Mouse (Mus musculus): Measurements from ENCODE around the gene Krt7. TPM values are rescaled to one million over a fixed set of nuclear protein-coding genes. Genes with fewer than 3 reads are reported as not detected.

The Krt7 gene
- polyA plus RNA-seq, 1 experiment from 2014 or later: 21.2 TPM

GRCm38 (mm10) chr15:101378646-101379045, 32.2 kb upstream of the Krt7 start:
- no peak overlapping the region for H3K4me3 ChIP-seq (replicated peaks)
- no peaks in the 10 kb centered on the region for H3K36me3 ChIP-seq
- H3K4me2 ChIP-seq: no peak overlapping the region
- no peak overlapping the region for H3K27ac ChIP-seq
- no peaks in the 10 kb centered on the region for H3K9me3 ChIP-seq
- WGBS: 74% methylated on average over 5 of the region's 5 CpGs
- H3K4me1 ChIP-seq (replicated peaks): no peaks in the 10 kb centered on the region; the same call in 1 of the 2 replicates
- no peak for ATAC-seq (ENCODE audit: insufficient number of reproducible peaks, insufficient read depth, low FRiP score, low TSS enrichment, low read depth)
- H3K27me3 ChIP-seq: peaks cover 6% of the 10 kb centered on the region
- no peak overlapping the region for H3K9ac ChIP-seq (replicated peaks)

GRCm38 (mm10) chr15:101381758-101382157, 29.1 kb upstream of the Krt7 start:
- H3K27ac ChIP-seq: no peak overlapping the region
- WGBS: 68% methylated on average over 9 of the region's 9 CpGs
- no peaks in the 10 kb centered on the region for H3K9me3 ChIP-seq
- H3K4me3 ChIP-seq (replicated peaks): no peak overlapping the region
- no peaks in the 10 kb centered on the region; the same call in 1 of the 2 replicates for H3K27me3 ChIP-seq
- ATAC-seq (ENCODE audit: insufficient number of reproducible peaks, insufficient read depth, low FRiP score, low TSS enrichment, low read depth): no peak
- H3K9ac ChIP-seq (replicated peaks): no peak overlapping the region
- no peaks in the 10 kb centered on the region for H3K36me3 ChIP-seq
- no peaks in the 10 kb centered on the region for H3K4me1 ChIP-seq (replicated peaks)
- no peak overlapping the region for H3K4me2 ChIP-seq

GRCm38 (mm10) chr15:101382811-101383210, 28.0 kb upstream of the Krt7 start:
- no peak for ATAC-seq (ENCODE audit: insufficient number of reproducible peaks, insufficient read depth, low FRiP score, low TSS enrichment, low read depth)
- H3K4me3 ChIP-seq (replicated peaks): no peak overlapping the region

GRCm38 (mm10) chr15:101384610-101385009, 26.2 kb upstream of the Krt7 start:
- no peaks in the 10 kb centered on the region for H3K9me3 ChIP-seq
- no peak overlapping the region for H3K9ac ChIP-seq (replicated peaks)
- H3K4me1 ChIP-seq (replicated peaks): peaks cover 6% of the 10 kb centered on the region
- no peaks in the 10 kb centered on the region; the same call in 1 of the 2 replicates for H3K27me3 ChIP-seq
- no peak overlapping the region for H3K4me3 ChIP-seq (replicated peaks)
- 74% methylated on average over 7 of the region's 7 CpGs for WGBS
- no peaks in the 10 kb centered on the region for H3K36me3 ChIP-seq
- no peak overlapping the region for H3K27ac ChIP-seq
- ATAC-seq (ENCODE audit: insufficient number of reproducible peaks, insufficient read depth, low FRiP score, low TSS enrichment, low read depth): no peak
- no peak overlapping the region for H3K4me2 ChIP-seq

More at GRCm38 (mm10) chr15:101382811-101383210, 28.0 kb upstream of the Krt7 start:
- 78% methylated on average over 11 of the region's 11 CpGs for WGBS
- Histone ChIP-seq H3K27me3 (no peaks in the 10 kb centered on the region; the same call in 1 of the 2 replicates), H3K27ac (no peak overlapping the region), H3K9ac (replicated peaks) (no peak overlapping the region), H3K36me3 (no peaks in the 10 kb centered on the region), H3K9me3 (no peaks in the 10 kb centered on the region), H3K4me1 (replicated peaks) (peaks cover under 1% of the 10 kb centered on the region), H3K4me2 (no peak overlapping the region)

GRCm38 (mm10) chr15:101385064-101385463, 25.8 kb upstream of the Krt7 start:
- 87% methylated on average over 6 of the region's 6 CpGs for WGBS
- no peaks in the 10 kb centered on the region; the same call in 1 of the 2 replicates for H3K27me3 ChIP-seq
- no peaks in the 10 kb centered on the region for H3K9me3 ChIP-seq
- H3K4me3 ChIP-seq (replicated peaks): no peak overlapping the region
- no peak for ATAC-seq (ENCODE audit: insufficient number of reproducible peaks, insufficient read depth, low FRiP score, low TSS enrichment, low read depth)
- H3K4me2 ChIP-seq: no peak overlapping the region
- no peak overlapping the region for H3K9ac ChIP-seq (replicated peaks)
- H3K4me1 ChIP-seq (replicated peaks): peaks cover 6% of the 10 kb centered on the region
- H3K27ac ChIP-seq: no peak overlapping the region
- H3K36me3 ChIP-seq: no peaks in the 10 kb centered on the region

- Histone ChIP-seq H3K4me3 (replicated peaks) (no peak overlapping the region), H3K27me3 (no peaks in the 10 kb centered on the region), H3K9ac (replicated peaks) (0 out of 2 replicates have a peak overlapping the region, but pooled peaks have one; percentile 4), H3K4me2 (no peak overlapping the region), H3K27ac (no peak overlapping the region), H3K36me3 (no peaks in the 10 kb centered on the region), H3K9me3 (no peaks in the 10 kb centered on the region), H3K4me1 (replicated peaks) (peaks cover 6% of the 10 kb centered on the region)
- 65% methylated on average over 3 of the region's 3 CpGs for WGBS
- no peak for ATAC-seq (ENCODE audit: insufficient number of reproducible peaks, insufficient read depth, low FRiP score, low TSS enrichment, low read depth)
These were observed 23.7 kb upstream of the Krt7 start for GRCm38 (mm10) chr15:101387176-101387575.

- ATAC-seq (ENCODE audit: insufficient number of reproducible peaks, insufficient read depth, low FRiP score, low TSS enrichment, low read depth): no peak
- no peaks in the 10 kb centered on the region for H3K36me3 ChIP-seq
- H3K4me1 ChIP-seq (replicated peaks): peaks cover 6% of the 10 kb centered on the region
- no peak overlapping the region for H3K4me3 ChIP-seq (replicated peaks)
- 48% methylated on average over 5 of the region's 5 CpGs for WGBS
- H3K27me3 ChIP-seq: no peaks in the 10 kb centered on the region
- no peak overlapping the region for H3K4me2 ChIP-seq
- H3K27ac ChIP-seq: no peak overlapping the region
- H3K9me3 ChIP-seq: no peaks in the 10 kb centered on the region
- no peak overlapping the region for H3K9ac ChIP-seq (replicated peaks)
These were observed 22.8 kb upstream of the Krt7 start for GRCm38 (mm10) chr15:101388034-101388541.

GRCm38 (mm10) chr15:101390203-101390602, 20.6 kb upstream of the Krt7 start:
- WGBS: 89% methylated on average over 5 of the region's 5 CpGs
- H3K27me3 ChIP-seq: no peaks in the 10 kb centered on the region; the same call in 1 of the 2 replicates
- no peak for ATAC-seq (ENCODE audit: insufficient number of reproducible peaks, insufficient read depth, low FRiP score, low TSS enrichment, low read depth)

GRCm38 (mm10) chr15:101392251-101392650, 18.6 kb upstream of the Krt7 start:
- WGBS: 79% methylated on average over 5 of the region's 5 CpGs
- H3K27ac ChIP-seq: no peak overlapping the region

More at GRCm38 (mm10) chr15:101390203-101390602, 20.6 kb upstream of the Krt7 start:
- Histone ChIP-seq H3K4me3 (replicated peaks) (no peak overlapping the region), H3K9me3 (no peaks in the 10 kb centered on the region), H3K4me1 (replicated peaks) (peaks cover 6% of the 10 kb centered on the region), H3K4me2 (no peak overlapping the region), H3K27ac (no peak overlapping the region), H3K36me3 (no peaks in the 10 kb centered on the region), H3K9ac (replicated peaks) (no peak overlapping the region)

GRCm38 (mm10) chr15:101394908-101395307, 15.9 kb upstream of the Krt7 start:
- Histone ChIP-seq H3K4me2 (no peak overlapping the region), H3K27ac (no peak overlapping the region), H3K27me3 (peaks cover under 1% of the 10 kb centered on the region; the same call in 1 of the 2 replicates), H3K9ac (replicated peaks) (no peak overlapping the region), H3K9me3 (no peaks in the 10 kb centered on the region), H3K4me3 (replicated peaks) (no peak overlapping the region), H3K4me1 (replicated peaks) (peaks cover 18% of the 10 kb centered on the region), H3K36me3 (no peaks in the 10 kb centered on the region)
- ATAC-seq (ENCODE audit: insufficient number of reproducible peaks, insufficient read depth, low FRiP score, low TSS enrichment, low read depth): no peak
- WGBS: 65% methylated on average over 7 of the region's 7 CpGs

More at GRCm38 (mm10) chr15:101392251-101392650, 18.6 kb upstream of the Krt7 start:
- ATAC-seq (ENCODE audit: insufficient number of reproducible peaks, insufficient read depth, low FRiP score, low TSS enrichment, low read depth): no peak
- no peak overlapping the region for H3K4me2 ChIP-seq
- peaks cover 24% of the 10 kb centered on the region for H3K4me1 ChIP-seq (replicated peaks)
- no peaks in the 10 kb centered on the region for H3K36me3 ChIP-seq
- no peak overlapping the region for H3K4me3 ChIP-seq (replicated peaks)
- H3K9me3 ChIP-seq: no peaks in the 10 kb centered on the region
- no peaks in the 10 kb centered on the region; the same call in 1 of the 2 replicates for H3K27me3 ChIP-seq
- H3K9ac ChIP-seq (replicated peaks): no peak overlapping the region

- no peaks in the 10 kb centered on the region for H3K9me3 ChIP-seq
- WGBS: 4% methylated on average over 7 of the region's 7 CpGs
- H3K27me3 ChIP-seq: peaks cover 5% of the 10 kb centered on the region; the same call in 1 of the 2 replicates
- H3K9ac ChIP-seq (replicated peaks): no peak overlapping the region
- peak overlapping the region; percentile 68 for H3K27ac ChIP-seq
- ATAC-seq (ENCODE audit: insufficient number of reproducible peaks, insufficient read depth, low FRiP score, low TSS enrichment, low read depth): peak; percentile 42; the same call in 1 of the 2 replicates
- peaks cover 18% of the 10 kb centered on the region for H3K4me1 ChIP-seq (replicated peaks)
- no peaks in the 10 kb centered on the region for H3K36me3 ChIP-seq
- H3K4me3 ChIP-seq (replicated peaks): no peak overlapping the region
- H3K4me2 ChIP-seq: peak overlapping the region; percentile 17; the same call in 1 of the 2 replicates
These were observed 14.4 kb upstream of the Krt7 start for GRCm38 (mm10) chr15:101396466-101396865.

All from limb, embryonic 12.5 days (tissue).